Mouse (Mus musculus) left cerebral cortex, adult 18-20 months (tissue): Measurements from ENCODE around the gene Hdac5. TPM values are rescaled to one million over a fixed set of nuclear protein-coding genes. Genes with fewer than 3 reads are reported as not detected.
"Not testable (repeated sequence)": the region's sequence is repeated elsewhere in the genome, so short reads cannot be mapped to it uniquely, and the experiment has no call there.

Source experiments
- DNase-seq, 2 experiments: peaks; one replicate each; pipeline ENCODE4 v3.0.0; 2021 to 2022; ENCODE audit warnings: low spot score in 2 of 2, mixed read lengths in 1 of 2
- total RNA-seq, 2 experiments: library from RNA; stranded (reverse); gene quantifications; 2 replicates each; pipeline ENCODE4 v1.2.3; 2021

The Hdac5 gene
- total RNA-seq, 2 experiments from 2014 or later, result 298 to 303 TPM

DNA sequence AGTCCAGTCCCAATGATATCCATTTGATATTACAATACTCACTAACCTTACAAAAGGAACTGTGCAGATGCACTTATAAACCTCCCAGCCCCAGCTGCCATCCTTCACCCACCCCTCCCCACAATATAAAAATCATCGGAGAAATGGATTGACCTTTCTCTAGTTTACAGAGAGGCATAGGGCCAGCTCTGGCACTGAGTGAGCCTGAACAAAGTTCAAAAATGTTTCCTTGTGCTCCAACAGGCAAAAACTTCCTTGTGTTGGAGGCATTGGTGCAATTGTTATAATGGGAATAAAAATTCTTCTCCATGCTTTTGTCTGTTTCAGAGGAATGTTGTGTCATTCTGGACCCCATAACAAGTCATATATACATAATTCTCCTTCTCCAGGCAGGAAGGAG, 43.7 kb downstream of the Hdac5 start:
- no peak for DNase-seq

DNA sequence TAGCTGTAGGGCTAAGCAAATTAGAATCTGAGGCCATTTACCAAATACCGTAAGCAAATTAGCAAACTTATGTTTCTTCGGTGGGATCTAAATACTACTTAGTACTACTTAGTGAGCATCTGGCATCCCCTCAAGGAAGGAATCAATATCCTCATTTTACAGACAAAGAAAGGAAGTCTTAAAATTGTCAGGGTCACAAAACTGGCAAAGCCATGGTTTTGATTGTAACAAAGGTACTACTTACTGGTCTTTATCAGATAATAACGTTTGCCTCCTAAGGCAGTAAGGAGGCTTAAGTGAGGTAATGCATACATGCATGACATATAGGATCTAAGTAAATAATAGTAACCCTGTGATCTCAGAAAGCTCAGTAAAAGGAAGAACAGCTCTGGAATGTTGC, 44.3 kb downstream of the Hdac5 start:
- no peak for DNase-seq

DNA sequence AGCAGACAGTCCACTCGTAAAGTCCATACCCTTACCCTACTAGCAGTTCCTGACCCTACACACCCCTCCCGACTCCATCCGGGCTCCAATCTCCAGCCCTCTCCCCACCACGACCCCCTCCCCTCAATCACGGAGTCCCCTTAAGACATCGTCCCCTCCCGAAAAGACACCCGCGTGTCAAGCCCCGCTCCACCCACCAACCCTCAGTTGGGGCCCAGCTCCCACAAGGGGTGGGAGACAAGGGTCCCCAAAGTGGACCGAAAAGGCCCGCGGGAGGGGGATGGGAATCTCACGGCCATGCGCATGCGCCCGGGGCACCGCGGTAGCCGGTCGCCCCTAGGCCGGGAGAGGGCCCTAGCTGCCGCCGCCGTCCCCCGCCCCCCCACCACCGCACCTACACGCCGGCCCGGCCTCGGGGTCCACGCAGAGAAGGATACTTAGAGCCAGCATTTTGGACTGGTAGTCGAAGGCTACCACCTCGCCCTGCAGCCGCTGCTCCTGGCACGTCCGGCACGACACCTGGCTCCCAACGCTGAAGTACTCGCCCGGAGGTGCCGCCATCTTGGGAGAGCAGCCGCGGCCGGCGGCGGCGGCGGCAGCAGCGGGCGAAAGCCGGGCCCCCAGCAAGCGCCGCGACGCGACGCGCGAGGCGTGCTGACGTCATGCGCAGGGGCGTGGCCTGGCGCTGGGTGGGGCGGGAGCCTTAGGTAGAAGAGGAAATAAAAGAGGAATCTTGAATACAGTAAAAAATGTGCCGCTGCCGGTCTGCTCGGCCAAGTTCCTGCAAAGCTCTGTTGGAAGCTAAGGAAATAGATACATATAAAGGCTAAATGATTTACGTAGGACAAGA, 45.1 kb downstream of the Hdac5 start, which contains the start of gene Lsm12:
Gene Lsm12 (minus strand): TSS at position 651 of the 850 bp plus-strand sequence.
- DNase-seq, result peak; percentile 94 to 97

DNA sequence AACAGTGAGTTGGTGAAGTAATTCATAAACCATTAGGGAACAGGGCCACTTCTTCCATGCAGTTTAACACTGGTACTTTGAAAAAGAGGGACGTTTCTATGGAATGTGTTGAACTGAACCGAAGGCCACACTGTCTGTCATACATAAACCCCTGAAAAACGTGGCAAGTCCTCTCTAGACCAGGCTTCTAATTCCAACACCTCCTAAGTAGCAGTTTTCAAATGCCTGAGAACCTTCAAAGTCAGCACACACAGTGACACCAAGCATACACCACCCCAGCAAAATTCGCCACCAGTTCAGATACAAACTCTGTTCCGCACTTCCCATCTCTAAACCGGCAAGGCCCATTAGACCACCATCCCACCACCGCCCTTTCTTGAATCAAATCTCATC, 45.7 kb downstream of the Hdac5 start:
- no peak for DNase-seq

DNA sequence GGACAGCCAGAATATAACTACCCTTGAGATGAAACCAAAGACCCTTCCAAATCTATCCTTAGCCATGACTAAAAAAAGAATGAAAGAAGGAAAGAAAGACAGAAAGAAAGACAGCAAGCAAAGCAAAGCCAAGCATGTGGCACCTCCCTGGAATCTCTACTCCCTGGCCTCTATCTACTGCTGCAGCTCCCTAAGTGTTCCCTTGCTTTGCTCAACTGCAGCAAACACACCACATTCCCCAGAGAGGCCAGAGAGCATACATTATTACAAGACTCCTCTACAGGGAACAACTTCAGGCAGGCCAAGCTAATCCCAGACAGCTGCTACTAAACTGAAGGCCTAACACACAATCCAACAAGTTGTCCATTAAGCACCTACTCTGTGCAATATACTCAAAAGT, 50.1 kb downstream of the Hdac5 start:
- DNase-seq, result no peak

DNA sequence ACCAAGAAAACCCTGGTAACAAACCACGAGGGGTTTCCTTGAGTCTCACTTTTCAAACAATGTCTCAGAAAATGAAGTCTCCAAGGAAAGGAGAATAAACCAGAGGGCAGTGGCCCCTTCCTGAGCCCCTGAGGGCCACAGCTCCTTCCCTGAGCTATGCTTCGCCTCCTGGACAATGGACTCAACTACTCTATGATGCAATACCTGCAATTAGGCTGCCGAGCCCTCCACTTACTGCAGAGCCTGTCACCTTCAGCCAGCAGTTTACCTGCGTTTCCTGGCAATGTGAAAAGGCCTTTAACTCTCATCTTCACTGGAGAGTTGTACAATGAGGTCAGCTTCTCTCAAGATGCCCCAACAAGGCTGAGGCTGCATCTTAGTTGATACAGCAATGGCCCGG, 61.3 kb downstream of the Hdac5 start:
- DNase-seq, result no peak

DNA sequence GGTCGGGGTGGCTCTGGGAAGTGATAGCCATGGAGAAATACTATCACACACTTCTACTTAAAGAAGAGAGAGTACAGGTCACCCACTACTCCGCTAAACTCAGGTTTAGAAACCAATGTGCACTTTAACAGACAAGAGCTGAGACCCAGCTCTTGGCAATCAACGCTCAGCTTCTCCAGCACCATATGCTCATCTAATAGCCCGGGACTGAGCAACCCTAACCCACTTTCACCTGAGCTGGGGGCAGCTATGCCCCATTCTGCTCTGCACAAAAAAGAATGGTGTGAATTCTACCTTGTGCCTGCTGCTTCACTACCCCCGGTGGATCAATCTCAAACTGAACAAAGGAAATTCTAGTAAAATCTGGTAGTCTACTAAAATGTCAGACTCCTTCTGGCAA, 62.4 kb downstream of the Hdac5 start:
- DNase-seq, result no peak

DNA sequence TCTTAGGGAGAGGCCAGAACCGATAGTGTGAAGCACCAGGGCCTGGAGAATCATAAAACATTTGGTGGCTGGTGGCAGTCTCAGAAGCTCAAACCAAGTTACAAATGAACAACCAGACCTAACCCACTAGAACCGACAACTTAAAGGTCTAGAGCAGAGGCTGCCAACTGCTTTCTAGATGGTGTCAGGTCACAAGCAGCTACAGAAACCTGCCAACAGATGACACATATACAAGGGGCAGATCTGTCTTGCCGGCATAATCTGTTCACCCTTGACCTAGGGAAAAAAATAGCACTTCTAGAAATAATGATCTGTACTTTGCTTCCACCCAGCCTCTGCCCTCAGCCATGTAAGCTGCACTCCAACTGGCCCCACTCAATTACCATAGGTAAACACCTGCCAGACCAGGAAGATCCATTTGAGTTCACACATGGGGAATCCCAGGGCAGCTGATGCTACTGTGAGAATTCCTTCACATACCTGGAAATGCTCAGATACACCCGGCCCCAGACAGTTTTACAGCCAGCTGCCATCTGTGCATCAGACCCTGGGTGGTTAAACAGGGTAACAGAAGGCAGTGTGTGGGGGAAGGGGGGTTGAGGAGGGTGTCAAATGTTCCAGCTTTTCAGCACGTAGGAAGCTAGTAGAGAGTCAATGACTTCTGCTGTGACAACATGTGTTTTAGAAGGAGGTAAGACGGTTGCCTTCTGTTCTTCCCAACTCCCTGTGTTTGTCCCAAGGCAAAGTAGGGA, 63.8 kb downstream of the Hdac5 start:
- peak; percentile 14 to 52 for DNase-seq

DNA sequence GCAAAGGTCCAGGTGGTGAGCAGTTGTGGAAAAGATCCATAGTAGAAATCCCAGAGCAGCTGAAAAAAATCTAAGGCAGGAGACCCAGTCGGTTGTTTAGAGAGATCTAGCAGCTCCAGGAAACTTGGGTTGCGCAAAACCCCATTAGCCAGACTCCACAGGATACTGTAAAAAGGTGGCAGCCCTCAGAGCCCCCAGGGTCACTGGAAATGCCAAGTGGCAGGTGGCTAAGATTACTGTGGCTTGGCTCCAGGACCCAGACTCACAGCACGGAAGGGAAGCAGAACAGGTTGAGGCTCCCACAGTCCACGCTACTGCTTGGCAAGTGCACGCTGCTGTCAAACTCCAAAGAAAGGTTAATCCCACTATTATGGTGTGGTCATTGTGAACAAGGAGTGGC, 70.2 kb downstream of the Hdac5 start:
- no peak for DNase-seq

DNA sequence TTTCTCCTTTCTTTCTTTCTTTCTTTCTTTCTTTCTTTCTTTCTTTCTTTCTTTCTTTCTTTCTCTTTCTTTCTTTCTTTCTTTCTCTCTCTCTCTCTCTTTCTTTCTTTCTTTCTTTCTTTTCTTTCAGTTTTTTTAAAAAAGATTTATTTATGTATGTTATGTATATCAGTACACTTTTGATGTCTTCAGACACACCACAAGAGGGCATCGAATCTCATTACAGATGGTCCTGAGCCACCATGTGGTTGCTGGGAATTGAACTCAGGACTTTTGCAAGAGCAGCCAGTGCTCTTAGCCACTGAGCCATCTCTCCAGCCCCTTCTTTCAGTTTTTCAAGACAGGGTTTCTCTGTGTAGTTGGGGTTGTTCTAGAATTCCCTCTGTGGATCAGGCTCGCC, 71.9 kb downstream of the Hdac5 start:
- not testable (repeated sequence) for DNase-seq

DNA sequence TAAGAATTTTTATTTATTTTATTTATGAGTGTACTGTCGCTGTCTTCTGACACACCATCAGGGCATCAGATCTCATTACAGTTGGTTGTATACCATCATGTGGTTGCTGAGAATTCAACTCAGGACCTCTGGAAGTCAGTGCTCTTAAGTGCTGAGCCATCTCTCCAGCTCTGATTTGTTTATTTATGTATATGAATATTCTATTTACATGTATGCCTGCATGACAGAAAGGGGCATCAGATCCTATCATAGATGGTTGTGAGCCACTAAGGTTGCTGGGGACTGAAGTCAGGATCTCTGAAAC, 73.2 kb downstream of the Hdac5 start:
- no peak for DNase-seq

DNA sequence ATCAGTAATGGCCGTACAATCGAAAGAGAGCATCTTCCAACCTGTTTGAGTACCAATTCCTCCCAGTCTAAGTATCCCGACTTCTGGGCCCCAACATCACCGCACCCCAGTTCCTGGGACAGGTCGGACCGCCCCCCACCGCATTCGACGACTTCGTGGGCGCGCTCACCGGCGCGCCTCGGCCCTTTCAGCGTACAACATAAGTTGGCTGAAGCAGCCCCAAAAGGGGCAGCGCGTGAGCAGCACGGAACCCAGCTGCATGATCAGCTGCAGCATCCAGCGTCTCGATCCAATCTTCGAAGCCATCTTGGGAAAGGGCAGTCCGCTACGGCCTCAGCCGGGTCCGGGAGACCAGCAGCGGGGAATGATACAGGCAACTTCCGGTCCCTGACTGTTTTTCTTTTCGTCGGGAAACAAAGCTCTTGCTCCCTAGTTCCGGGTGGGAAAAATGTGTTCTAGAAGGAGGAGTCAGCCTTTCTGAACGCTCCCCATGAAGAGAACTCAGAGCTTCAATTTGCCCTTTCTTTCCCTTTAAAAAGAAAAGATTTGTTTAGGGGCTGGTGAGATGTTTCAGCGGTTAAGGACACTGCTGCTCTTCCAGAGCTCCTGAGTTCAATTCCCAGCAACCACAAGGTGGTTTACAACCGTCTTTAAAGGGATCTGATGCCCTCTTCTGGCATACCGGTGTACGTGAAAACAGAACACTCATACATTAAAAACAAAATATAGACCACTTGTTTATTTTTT, 73.8 kb downstream of the Hdac5 start, which contains the start of gene Tmem101:
Gene Tmem101 (minus strand): TSS at position 366 of the 747 bp plus-strand sequence.
- DNase-seq, result peak; percentile 86 to 88

DNA sequence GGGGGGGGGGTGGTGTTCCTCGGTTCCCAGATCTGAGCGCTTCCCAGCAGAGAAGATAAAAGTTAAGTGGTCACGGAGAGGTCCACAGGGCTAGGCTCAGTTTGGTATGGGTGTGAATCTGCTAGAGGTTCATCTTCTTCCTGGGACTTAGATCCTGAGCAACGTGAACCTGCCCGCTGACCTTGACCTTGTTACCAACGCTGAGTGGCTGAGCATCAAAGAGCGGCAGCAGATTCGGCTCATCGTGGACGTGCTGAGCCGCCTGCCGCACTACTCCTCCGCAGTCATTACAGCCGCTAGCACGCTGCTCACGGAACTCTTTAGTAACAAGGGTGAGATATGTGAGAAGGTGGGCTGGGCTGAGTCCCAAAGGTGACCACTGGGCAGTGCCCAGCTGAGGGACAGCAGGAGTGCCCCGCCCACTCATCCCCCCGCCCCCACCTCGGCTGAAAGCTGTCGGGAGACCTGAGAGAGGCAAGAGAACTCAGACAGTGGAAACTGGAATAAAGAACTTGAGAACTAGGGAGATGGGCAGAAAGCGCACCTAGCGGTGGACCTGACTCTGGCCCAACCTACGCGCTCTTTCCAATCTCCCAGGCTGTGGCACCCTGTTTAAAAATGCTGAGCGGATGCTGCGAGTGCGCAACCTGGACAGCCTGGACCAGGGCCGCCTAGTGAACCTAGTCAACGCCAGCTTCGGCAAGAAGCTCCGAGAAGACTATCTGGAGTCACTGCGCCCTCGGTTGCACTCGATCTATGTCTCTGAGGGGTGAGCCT, 82.6 kb downstream of the Hdac5 start:
- no peak for DNase-seq

DNA sequence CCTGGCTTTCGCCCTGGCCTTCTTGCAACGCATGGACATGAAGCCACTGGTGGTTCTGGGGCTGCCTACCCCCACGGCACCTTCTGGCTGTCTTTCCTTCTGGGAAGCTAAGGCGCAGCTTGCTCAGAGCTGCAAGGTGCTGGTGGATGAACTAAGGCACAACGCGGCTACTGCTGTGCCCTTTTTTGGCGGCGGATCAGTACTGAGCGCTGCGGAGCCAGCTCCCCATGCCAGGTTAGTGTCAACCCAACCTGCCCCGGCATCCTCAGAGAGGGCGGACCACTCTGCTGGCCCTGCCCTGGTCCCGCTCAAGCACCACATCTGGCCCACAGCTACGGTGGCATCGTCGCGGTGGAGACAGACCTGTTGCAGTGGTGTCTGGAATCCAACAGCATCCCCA, 83.4 kb downstream of the Hdac5 start:
- DNase-seq, result no peak

DNA sequence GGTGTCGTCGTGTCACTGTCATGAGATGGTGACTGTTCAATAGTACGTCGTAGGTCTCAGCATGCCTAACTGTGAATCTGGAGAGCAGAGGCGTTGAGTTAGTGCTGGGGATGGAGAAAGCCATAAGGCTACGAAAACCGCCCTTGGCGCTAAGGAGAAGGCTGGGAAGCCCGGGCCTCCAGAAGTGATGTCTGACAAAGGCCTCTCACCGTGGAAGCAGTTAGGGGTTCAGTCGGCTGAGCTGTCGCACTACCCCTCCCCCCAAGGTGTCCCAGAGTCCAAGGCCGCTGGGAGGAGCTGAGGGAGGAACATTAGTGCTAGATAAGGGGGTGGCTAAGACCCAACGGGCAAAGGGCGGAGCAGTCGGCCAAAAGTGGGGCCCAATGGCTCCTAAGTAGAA, 84.0 kb downstream of the Hdac5 start:
- no peak for DNase-seq

DNA sequence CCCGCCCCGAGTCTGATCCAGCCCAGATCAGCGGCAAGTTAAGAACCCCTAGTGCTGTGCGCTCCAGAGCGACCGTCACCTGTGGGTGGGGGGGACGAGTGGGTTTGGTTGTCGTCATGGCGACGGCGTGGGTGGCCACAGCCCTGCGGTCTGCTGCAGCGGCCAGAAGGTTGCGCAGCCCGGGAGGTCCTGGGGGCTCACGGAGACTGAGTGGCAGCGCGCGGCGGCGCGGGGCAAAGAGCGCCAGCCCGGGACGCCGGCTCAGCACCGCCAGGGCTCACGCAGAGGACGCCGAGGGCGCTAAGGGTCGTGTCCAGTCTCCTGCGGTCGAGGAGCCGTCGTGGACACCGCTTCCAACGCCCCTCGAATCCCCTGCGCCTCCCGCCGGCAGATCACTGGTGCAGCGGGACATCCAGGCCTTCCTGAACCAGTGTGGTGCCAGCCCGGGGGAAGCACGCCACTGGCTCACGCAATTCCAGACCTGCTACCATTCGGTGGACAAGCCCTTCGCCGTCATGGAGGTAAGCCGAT, 84.4 kb downstream of the Hdac5 start, which contains the start of gene Nags:
Gene Nags (plus strand): TSS at position 43 of the 531 bp plus-strand sequence.
- DNase-seq, result no peak

DNA sequence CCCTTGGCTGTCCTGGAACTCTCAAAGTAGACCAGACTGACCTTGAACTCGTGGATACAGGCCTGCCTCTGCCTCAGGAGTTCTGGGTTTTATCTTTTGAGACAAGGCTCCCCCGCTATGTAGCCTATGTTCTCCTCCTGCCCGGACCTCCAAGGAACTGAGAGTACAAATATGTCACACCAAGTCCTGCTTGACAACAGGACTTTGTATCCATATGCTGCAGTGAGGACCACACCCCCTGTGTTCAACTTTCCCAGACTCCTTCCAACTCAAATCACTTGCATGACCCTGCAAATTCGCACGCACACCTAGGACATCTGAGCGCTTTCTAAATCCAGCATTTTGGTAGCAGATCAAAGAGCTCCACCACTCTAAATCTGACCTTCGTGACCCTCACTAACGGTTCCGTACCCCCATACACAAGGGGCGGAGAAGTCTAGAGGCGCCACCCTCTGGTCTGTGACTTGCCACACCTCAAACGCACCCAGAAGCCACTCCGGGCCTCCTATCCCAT, 85.0 kb downstream of the Hdac5 start:
- DNase-seq, result no peak
